Mouse (Mus musculus) cortical plate, adult 2 months (tissue): ENCODE results near the gene Ttc3. TPM values are rescaled to one million over a fixed set of nuclear protein-coding genes. Genes with fewer than 3 reads are reported as not detected.

Source experiments
- H3K27ac ChIP-seq: fragments of 200-500 bp; 2 replicates; pipeline ENCODE4 v1.5.1; 2012; ENCODE audit warnings: low read length, control low read depth, inconsistent platforms; ENCODE audit not compliant: insufficient read depth
- H3K4me1 ChIP-seq: fragments of 200-500 bp; 2 replicates; pipeline ENCODE4 v1.6.1; 2011; ENCODE audit warnings: low read length; ENCODE audit not compliant: control insufficient read depth, insufficient read depth
- H3K4me3 ChIP-seq: fragments of 200-500 bp; 2 replicates; pipeline ENCODE4 v1.5.1; 2011; ENCODE audit warnings: mild to moderate bottlenecking, low read length, control low read depth; ENCODE audit not compliant: insufficient read depth
- CTCF ChIP-seq: fragments of 200-500 bp; IDR thresholded peaks from 2 replicates; pipeline ENCODE4 v1.5.1; 2011; ENCODE audit warnings: mild to moderate bottlenecking, control low read depth, low read length; ENCODE audit not compliant: insufficient read depth; ENCODE audit errors: extremely low read depth
- POLR2A ChIP-seq: fragments of 200-500 bp; IDR thresholded peaks from 2 replicates; pipeline ENCODE4 v1.6.1; 2011; ENCODE audit warnings: mild to moderate bottlenecking, low read length, control low read depth; ENCODE audit not compliant: insufficient read depth; ENCODE audit errors: extremely low read depth
- polyA plus RNA-seq: library from polyadenylated mRNA; depleted of rRNA; stranded (reverse); fragments of >200 nt; gene quantifications from 2 replicates; pipeline ENCODE4 v1.2.3, GENCODE M21; 2012

Gene Ttc3
- polyA plus RNA-seq, 1 experiment, result 328 TPM

- Histone ChIP-seq H3K4me1 (peaks cover 1% of the 10 kb centered on the region; the same call in 1 of the 2 replicates), H3K27ac (no peak overlapping the region), H3K4me3 (no peak overlapping the region)
- TF ChIP-seq CTCF (no peak), POLR2A (no peak)
Observed at GRCm38 (mm10) chr16:94435495-94436234, 65.2 kb downstream of the Ttc3 start.

- peaks cover 1% of the 10 kb centered on the region; the same call in 1 of the 2 replicates for H3K4me1 ChIP-seq
Observed at GRCm38 (mm10) chr16:94436801-94437200, 66.4 kb downstream of the Ttc3 start.

GRCm38 (mm10) chr16:94441361-94441760 lies 70.9 kb downstream of the Ttc3 start:
- TF ChIP-seq CTCF (no peak), POLR2A (no peak)
- Histone ChIP-seq H3K4me3 (no peak overlapping the region), H3K4me1 (peaks cover 1% of the 10 kb centered on the region; the same call in 1 of the 2 replicates), H3K27ac (no peak overlapping the region)

More at GRCm38 (mm10) chr16:94436801-94437200, 66.4 kb downstream of the Ttc3 start:
- Histone ChIP-seq H3K4me3 (no peak overlapping the region), H3K27ac (no peak overlapping the region)
- TF ChIP-seq POLR2A, result no peak
- TF ChIP-seq CTCF, result no peak

- Histone ChIP-seq H3K27ac (no peak overlapping the region), H3K4me1 (no peaks in the 10 kb centered on the region; the same call in 1 of the 2 replicates), H3K4me3 (no peak overlapping the region)
- TF ChIP-seq POLR2A, result no peak
- TF ChIP-seq CTCF, result no peak
Observed at GRCm38 (mm10) chr16:94449151-94449550, 78.7 kb downstream of the Ttc3 start.

GRCm38 (mm10) chr16:94449632-94450031 lies 79.2 kb downstream of the Ttc3 start:
- Histone ChIP-seq H3K4me1 (no peaks in the 10 kb centered on the region; the same call in 1 of the 2 replicates), H3K4me3 (no peak overlapping the region), H3K27ac (no peak overlapping the region)
- TF ChIP-seq POLR2A (no peak), CTCF (no peak)

GRCm38 (mm10) chr16:94451545-94452488 lies 81.4 kb downstream of the Ttc3 start:
- Histone ChIP-seq H3K4me1 (no peaks in the 10 kb centered on the region; the same call in 1 of the 2 replicates), H3K4me3 (no peak overlapping the region), H3K27ac (no peak overlapping the region)
- TF ChIP-seq POLR2A (no peak), CTCF (no peak)

- TF ChIP-seq CTCF (no peak), POLR2A (no peak)
- H3K27ac ChIP-seq, result no peak overlapping the region
- no peaks in the 10 kb centered on the region; the same call in 1 of the 2 replicates for H3K4me1 ChIP-seq
- H3K4me3 ChIP-seq, result no peak overlapping the region
Observed at GRCm38 (mm10) chr16:94452768-94453167, 82.3 kb downstream of the Ttc3 start.

GRCm38 (mm10) chr16:94454146-94454545 lies 83.7 kb downstream of the Ttc3 start:
- H3K4me1 ChIP-seq, result no peaks in the 10 kb centered on the region; the same call in 1 of the 2 replicates
- no peak overlapping the region for H3K4me3 ChIP-seq
- TF ChIP-seq CTCF, result no peak
- no peak for TF ChIP-seq POLR2A
- H3K27ac ChIP-seq, result no peak overlapping the region

- H3K4me1 ChIP-seq, result no peaks in the 10 kb centered on the region; the same call in 1 of the 2 replicates
- no peak overlapping the region for H3K4me3 ChIP-seq
- no peak for TF ChIP-seq POLR2A
- TF ChIP-seq CTCF, result no peak
- H3K27ac ChIP-seq, result no peak overlapping the region
Observed at GRCm38 (mm10) chr16:94464067-94464466, 93.6 kb downstream of the Ttc3 start.
